Mouse (Mus musculus): ENCODE data around the gene Diaph3.

DNA sequence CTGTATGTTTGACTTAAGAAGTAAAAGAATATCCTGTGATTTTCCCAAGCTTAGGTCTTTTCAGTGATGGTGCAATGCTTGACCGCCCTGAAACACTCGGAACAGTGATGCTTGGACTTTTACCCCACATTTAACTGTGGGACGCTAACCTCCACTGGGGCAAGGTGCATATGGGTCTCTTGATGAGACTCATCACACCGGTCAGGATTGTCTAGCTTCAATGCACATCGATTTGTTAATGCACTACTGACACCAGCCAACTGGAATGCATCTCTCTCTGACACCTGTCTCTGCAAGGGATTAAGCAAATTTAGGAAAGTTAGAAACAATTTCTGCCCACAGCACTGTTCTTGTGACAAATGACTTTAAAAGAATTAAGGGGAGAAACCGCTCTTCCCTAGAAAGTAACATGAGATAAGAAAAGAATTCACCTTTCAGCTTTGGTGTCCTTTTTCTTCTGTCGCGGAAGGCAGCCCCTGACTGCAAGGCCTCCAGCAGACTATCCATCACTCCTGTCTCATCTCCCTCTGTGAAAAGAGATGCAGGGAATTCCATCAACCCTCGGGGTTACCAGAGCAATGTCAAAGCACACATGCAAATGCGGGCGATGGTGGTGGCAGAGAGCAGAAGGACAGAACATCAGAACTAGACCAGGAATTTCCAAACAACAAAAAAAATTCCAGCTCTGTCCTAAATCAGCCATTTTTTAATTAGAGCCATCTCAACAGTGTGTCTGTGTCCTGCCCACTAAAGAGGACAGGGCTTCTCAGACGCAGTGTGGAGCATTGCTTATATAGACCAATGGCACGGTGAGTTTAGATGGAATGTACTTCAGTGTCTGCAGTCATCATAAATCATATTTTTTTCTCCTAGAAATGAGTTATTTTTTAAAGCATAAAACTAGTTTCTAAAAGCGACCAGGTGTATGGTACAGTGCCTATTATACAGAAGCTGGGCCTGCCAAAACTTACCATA is 368.6 kb downstream of the Diaph3 start:
- no peak for TF ChIP-seq TAL1 (IDR thresholded peaks at IDR 0.05; ENCODE audit: low read length)
- no peak for TF ChIP-seq GATA1 (IDR thresholded peaks at IDR 0.05; ENCODE audit: low read length)

All from erythroblast, embryonic 14.5 days (primary cell).